Mouse (Mus musculus): ENCODE results near the gene Srgap1.

Gene Srgap1

GRCm38 (mm10) chr10:122046904-122047726 is at the start of gene Srgap1:
TSS of gene Srgap1 (minus strand) at chr10:122047315.
- peak; percentile 24 for DNase-seq (ENCODE audit: low read depth, low spot score)

GRCm38 (mm10) chr10:122096462-122096979 is 49.4 kb upstream of the Srgap1 start:
- peak; percentile 5 for DNase-seq (ENCODE audit: low read depth, low spot score)

GRCm38 (mm10) chr10:122090472-122090871 is 43.4 kb upstream of the Srgap1 start:
- DNase-seq (ENCODE audit: low read depth, low spot score): no peak

GRCm38 (mm10) chr10:122081352-122081751 is 34.2 kb upstream of the Srgap1 start:
- DNase-seq (ENCODE audit: low read depth, low spot score): no peak

GRCm38 (mm10) chr10:122069153-122069552 is 22.0 kb upstream of the Srgap1 start:
- no peak for DNase-seq (ENCODE audit: low read depth, low spot score)

GRCm38 (mm10) chr10:122055826-122056225 is 8.7 kb upstream of the Srgap1 start:
- DNase-seq (ENCODE audit: low read depth, low spot score): no peak

- DNase-seq (ENCODE audit: low read depth, low spot score): peak; percentile 27
These were observed 7.4 kb upstream of the Srgap1 start for GRCm38 (mm10) chr10:122054535-122054934.

GRCm38 (mm10) chr10:122051831-122052230 is 4.7 kb upstream of the Srgap1 start:
- peak; percentile 78 for DNase-seq (ENCODE audit: low read depth, low spot score)

- DNase-seq (ENCODE audit: low read depth, low spot score): peak; percentile 25
These were observed 731 bp upstream of the Srgap1 start for GRCm38 (mm10) chr10:122047727-122048365.

GRCm38 (mm10) chr10:122046511-122046903 is 608 bp downstream of the Srgap1 start:
- DNase-seq (ENCODE audit: low read depth, low spot score): no peak

GRCm38 (mm10) chr10:122045946-122046345 is 1.2 kb downstream of the Srgap1 start:
- no peak for DNase-seq (ENCODE audit: low read depth, low spot score)

GRCm38 (mm10) chr10:122044926-122045325 is 2.2 kb downstream of the Srgap1 start:
- DNase-seq (ENCODE audit: low read depth, low spot score): no peak

- no peak for DNase-seq (ENCODE audit: low read depth, low spot score)
These were observed 6.7 kb downstream of the Srgap1 start for GRCm38 (mm10) chr10:122040372-122040771.

- DNase-seq (ENCODE audit: low read depth, low spot score): no peak
These were observed 7.5 kb downstream of the Srgap1 start for GRCm38 (mm10) chr10:122039566-122039965.

GRCm38 (mm10) chr10:122038554-122038953 is 8.6 kb downstream of the Srgap1 start:
- no peak for DNase-seq (ENCODE audit: low read depth, low spot score)

GRCm38 (mm10) chr10:122033271-122033670 is 13.8 kb downstream of the Srgap1 start:
- DNase-seq (ENCODE audit: low read depth, low spot score): no peak

- no peak for DNase-seq (ENCODE audit: low read depth, low spot score)
These were observed 16.7 kb downstream of the Srgap1 start for GRCm38 (mm10) chr10:122030420-122030819.

GRCm38 (mm10) chr10:122029738-122030137 is 17.4 kb downstream of the Srgap1 start:
- no peak for DNase-seq (ENCODE audit: low read depth, low spot score)

GRCm38 (mm10) chr10:122025198-122025597 is 21.9 kb downstream of the Srgap1 start:
- no peak for DNase-seq (ENCODE audit: low read depth, low spot score)

GRCm38 (mm10) chr10:122020906-122021305 is 26.2 kb downstream of the Srgap1 start:
- DNase-seq (ENCODE audit: low read depth, low spot score): no peak

GRCm38 (mm10) chr10:122020255-122020654 is 26.9 kb downstream of the Srgap1 start:
- no peak for DNase-seq (ENCODE audit: low read depth, low spot score)

GRCm38 (mm10) chr10:122018594-122019048 is 28.5 kb downstream of the Srgap1 start:
- peak; percentile 52 for DNase-seq (ENCODE audit: low read depth, low spot score)

GRCm38 (mm10) chr10:122017743-122018142 is 29.4 kb downstream of the Srgap1 start:
- no peak for DNase-seq (ENCODE audit: low read depth, low spot score)

All from skeletal muscle tissue, adult 2 months (tissue).